Mouse (Mus musculus) adrenal gland, adult 8-10 months (tissue): ENCODE measurements at regions not wholly inside any gene's neighbourhood (a gene's known extent, or its start where the extent isn't known, plus 50 kb on each side); places are given as distances from the start of the nearest gene placed in this dataset.

Experiments used
- DNase-seq: peaks from one replicate; pipeline ENCODE4 v3.0.0; 2022

- DNase-seq = no peak
Observed at GRCm38 (mm10) chr13:112003445-112003844, 194.7 kb upstream of the Map3k1 start.

DNA sequence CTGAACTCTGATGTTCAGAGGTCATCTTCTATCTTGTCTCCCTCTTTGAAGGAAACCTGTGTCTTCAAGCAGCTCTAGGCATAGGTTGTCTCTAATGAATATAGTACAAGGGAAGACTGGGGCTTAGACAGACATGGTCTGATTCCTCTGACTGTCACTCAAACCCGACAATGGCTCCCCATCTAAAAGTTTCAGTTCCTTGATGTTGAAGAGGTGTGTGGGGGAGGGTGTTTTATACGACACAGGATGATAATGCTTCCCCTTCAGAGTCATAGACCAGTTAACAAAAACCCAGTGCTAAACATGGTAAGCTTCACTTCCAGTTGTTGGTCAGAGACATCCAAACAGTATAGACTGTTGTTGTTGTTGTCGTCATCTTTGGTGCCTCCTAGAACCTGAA, 195.3 kb upstream of the Map3k1 start:
- DNase-seq = no peak

GRCm38 (mm10) chr13:112005421-112005820, 196.6 kb upstream of the Map3k1 start:
- DNase-seq = no peak

- no peak for DNase-seq
Observed at GRCm38 (mm10) chr13:112008806-112009205, 200.0 kb upstream of the Map3k1 start.

DNA sequence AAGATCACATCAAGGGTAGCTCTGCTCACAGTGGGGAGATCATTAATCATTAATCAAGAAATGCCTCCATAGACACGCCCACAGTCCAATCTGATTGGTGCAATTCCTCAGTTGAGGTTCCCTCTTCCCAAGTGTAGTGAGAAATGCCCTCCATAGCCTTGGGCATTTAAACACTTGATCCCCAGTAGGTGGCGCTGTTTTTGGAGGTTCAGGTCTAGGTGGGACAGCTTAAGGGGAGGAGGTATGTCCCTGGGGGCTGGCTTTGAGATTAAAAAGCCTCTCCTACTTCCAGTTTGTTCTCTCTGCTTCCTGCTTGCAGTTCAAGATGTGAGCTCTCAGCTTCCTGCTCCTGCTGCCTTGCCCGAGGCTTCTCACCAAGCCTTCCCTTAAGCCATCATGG, 200.5 kb upstream of the Map3k1 start:
- DNase-seq = no peak

DNA sequence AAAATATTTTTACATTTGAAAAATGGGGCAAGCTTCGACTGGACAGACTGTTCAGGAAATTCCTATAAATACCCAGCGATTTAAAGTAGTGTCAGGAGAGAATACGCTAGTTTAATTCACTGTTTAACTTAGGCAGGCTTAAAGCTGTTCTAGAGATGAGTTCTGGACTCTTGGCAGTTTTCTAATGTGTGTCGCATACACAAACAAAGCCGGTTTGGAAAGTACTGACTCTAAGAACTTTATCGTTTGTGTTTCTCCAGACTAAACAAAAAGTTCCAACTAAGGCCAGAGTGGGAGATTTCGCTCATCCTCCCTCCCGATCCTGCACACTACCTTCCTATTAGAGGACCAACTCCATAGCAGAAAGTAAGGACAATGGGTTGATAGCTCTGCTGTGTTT, 201.7 kb upstream of the Map3k1 start:
- no peak for DNase-seq

GRCm38 (mm10) chr13:112012640-112013039, 203.8 kb upstream of the Map3k1 start:
- DNase-seq = no peak

DNA sequence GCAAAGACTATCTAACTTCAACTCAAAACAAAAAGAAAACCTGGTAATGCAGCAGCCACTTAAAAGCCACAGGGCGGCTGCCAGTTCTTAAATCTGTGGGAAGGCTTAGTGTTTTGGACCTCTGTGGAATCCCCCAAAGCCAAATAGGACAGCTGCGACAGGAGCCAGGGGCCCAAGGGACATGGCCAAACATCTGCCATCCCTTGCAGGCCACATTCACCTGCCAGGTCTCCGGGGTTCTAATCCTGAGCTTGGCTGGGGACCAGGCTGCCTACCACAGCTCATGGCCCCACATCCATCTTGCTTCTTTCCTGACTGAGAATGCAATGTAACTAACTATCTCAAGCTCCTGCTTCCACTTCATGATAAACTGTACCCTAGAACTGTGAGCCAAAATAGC, 206.3 kb upstream of the Map3k1 start:
- no peak for DNase-seq

- no peak for DNase-seq
Observed at GRCm38 (mm10) chr13:112016280-112016679, 207.5 kb upstream of the Map3k1 start.

- no peak for DNase-seq
Observed at GRCm38 (mm10) chr13:112018497-112019281, 209.9 kb upstream of the Map3k1 start.

DNA sequence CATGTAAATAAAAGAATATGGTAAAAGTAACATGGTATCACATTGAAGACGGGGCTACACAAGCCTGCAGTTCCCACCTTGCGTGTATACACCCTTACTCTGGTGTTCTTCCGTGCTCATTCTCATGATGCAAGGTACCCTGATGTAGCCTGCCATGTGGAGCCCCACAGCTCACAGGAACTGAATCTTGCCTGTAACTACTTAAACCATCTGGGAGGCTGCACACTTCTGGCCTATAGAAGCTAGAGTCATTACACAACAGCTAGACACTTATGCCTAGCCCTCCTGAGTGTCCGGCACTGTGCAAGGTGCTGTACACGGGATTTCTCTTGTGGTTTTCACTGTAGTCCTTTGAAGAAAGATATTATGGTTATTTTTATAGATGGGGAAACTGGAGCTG, 210.8 kb upstream of the Map3k1 start:
- DNase-seq = no peak

DNA sequence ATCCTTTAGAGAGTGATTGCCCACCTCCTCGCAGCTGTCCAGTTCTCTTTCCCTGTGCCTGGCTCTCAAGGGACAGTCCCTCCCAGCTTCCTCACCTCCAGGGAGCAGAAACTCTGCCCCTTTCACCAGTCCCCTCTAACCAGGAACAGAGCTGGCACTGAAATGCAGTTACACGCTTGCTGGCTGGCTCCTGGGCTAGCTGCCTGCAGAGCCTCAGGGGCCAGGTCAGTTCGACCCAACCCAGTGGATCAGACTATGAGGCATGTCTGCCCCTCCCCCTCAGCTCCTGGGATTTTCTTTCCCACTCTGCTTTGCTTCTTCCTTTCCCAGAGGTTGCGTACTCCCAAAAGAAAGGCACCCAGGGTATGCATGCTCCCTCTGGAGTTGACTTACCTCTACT, 214.4 kb upstream of the Map3k1 start:
- peak; percentile 21 for DNase-seq

DNA sequence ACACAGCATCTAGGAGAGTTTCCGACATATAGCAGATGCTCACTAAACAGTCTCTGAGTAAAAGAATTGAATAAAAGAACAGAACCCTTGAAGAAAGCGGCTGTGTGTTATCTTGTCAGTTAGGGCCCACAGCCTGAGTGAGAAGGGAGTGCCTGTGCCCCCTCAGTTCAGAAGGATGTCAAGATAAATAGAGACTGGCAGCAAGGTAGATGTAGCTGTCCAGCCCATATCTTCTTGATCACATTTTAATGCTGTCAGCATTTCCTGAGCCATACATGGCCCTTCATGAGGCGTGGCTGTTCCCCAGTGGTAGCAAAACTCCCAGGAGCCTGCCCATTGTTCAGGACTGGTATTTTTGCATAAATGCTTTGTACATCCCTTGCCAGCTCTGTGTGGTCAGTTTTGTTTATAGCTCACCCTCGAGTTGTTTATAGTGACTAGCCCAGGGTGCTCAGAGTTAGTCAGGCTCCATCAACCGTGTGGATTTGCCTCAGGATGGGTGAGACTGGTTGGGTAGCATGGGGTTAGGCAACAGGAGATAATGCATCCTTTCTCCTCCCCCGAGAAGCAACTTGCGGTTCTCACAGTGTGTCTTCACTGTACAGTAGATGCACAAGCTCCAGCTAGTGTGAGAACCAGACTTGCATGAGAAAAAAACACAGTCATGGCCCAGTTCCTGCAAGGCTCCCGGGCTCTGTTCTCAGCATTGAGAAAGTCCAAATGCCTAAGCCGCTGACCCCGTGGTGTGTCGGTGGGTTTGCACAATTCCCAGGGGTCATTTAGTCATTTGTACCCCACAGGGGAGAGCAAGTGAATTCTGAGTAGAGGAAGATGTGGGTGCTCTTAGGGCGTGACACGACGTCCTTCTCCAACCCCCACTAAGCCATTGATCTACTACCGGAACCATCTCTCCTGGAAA, 216.1 kb upstream of the Map3k1 start:
- no peak for DNase-seq

DNA sequence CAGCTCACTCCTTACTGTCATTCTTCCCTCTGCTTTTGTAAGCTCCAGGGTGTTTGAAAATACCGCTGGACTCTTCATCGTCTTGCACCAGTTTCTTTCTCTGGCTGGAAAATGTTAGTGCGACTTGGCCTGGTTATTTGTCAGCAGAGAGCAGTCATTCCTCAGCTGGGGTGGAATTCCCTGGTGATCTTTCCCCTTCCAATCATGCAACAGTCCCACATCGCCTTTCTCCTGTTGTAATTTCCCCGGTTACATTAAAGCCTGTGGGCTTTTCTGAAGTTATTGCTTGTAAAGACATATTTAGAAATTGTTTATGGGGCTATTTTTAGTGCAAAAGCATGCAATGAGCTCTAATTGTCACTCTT, 216.8 kb upstream of the Map3k1 start:
- no peak for DNase-seq

GRCm38 (mm10) chr13:112027736-112028135, 218.9 kb upstream of the Map3k1 start:
- DNase-seq = no peak

DNA sequence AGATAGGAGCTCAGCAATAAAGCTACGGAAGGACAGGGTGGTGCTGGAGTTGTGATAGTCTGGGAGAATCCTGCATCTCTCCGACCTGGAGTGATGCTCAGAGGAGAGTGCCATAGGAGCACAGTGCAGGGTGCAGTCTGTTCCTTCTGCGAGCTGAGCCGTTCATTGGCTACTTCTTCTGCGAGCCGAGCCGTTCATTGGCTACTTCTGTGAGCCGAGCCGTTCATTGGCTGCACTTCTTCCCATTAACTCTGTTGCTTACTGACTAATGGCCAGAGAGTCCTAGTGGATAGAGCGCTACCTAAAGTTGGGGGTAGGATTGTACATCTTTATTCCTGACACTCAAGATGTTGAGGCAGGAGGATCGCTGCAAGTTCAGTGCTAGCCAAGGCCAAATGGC, 222.3 kb upstream of the Map3k1 start:
- no peak for DNase-seq

DNA sequence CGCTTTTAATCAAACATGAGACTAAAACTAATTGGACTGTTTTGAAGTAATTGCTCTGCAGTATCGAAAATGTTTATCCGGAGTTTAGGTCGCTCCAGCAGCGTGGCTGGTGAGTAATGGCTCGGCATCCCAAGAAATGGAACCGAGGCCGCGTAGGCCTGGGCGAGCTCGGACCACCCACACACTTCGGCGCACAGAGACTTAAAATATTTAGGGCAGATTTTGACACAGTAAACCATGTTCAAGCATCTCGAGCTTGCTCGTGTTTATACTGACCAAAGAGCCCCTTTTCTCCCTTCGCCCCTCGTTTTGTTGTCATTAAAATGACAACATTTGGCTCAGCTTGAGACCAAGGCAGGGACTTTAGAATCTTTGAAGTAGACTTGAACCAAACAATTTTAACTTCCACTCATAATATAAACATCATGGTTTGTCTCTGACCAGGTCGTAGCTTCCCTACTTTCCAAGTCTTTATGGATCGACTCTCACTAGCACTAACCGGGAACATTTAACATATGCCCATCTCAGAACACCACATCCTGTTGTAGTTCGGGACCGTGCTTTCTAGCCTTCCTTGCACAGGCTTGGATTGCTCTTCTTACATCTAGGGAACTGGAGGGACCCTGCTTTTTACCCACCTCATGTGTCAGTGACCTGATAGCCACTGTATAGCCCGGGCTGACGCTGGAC, 223.0 kb upstream of the Map3k1 start:
- no peak for DNase-seq

- no peak for DNase-seq
Observed at GRCm38 (mm10) chr13:112037731-112038380, 229.1 kb upstream of the Map3k1 start.

DNA sequence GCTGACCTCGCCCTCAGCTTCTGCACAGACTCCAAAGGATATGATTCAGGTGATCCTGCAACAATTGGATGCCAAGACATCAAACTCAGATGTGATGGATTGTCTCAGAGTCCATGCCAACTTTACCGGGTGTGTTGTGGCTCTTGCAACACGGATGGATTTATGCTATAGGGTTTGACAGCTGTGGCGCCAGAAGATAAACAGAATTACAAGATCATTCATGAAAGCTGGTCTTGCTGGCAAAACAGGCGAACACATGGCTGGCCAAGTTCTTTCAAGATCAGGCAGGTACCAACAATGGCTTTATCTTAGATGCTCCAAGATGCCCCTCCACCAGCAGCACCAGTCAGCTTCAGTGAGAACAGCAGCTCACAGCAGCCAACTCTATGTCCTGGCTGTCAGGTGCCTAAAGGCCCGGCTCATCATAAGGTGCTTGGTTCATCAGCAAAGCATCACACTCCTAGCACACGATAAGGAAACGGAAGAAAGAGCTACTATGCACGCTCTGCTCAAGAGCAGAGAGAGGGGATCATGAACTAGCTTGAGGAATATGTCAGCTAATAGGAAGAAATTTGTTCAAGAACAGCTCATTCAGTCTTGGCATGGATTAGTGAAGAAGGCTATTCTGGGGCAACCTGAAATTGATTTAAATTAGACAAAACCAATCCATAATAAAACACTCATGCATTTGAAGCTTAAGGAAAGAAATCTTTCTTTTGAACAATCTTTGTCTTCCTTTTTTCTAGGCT, 229.9 kb upstream of the Map3k1 start:
- DNase-seq = no peak

- DNase-seq = no peak
Observed at GRCm38 (mm10) chr13:112039422-112040145, 230.8 kb upstream of the Map3k1 start.
